ENCODE assay signal across 24 mouse cellular contexts in the genomic region with DNA sequence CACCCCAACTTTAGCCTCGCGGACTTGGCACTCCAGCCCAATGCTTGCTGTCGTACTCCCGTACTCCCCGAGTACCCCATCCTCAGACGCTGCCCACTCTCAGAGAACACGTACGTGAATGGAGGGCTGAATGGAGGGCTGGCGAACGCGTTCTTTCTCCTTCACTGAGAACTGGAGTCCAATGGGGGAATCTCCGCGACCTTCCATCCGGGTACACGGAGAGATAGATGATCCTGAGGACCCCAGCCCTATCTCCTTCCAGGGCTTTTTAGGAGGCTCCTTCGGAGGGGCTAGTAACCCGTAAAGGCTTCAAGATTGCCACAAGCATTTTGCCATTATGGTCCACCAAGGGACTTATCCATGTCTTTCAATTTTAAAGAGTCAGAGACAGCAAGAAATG. TPM values are rescaled to one million over a fixed set of nuclear protein-coding genes. Genes with fewer than 3 reads are reported as not detected.
"Had no signal": no experiment of that assay in that cellular context is flagged by ENCODE, and none has a peak within 500 bp of the region (broad histone marks: within the 10 kb centered on the region; RNA-seq: fewer than 3 reads in every experiment).

No protein-coding gene starts in this region.

- H3K36me3 ChIP-seq: kidney, embryonic 15.5 days; limb, embryonic 13.5 days; liver, embryonic 12.5 days; liver, embryonic 15.5 days; lung, embryonic 15.5 days; midbrain, embryonic 12.5 days; neural tube, embryonic 13.5 days had no signal

- DNase-seq: kidney, adult 11 months; kidney, adult 8-10 months; kidney, postnatal 10 days; kidney, postnatal 36 days; layer of hippocampus, postnatal 36 days; liver; lung, adult 18-20 months; lung, postnatal 10 days; lung, postnatal 36 days; thymus, postnatal 25 days had no signal

- H3K9ac ChIP-seq: kidney, embryonic 15.5 days; limb, embryonic 13.5 days; liver, embryonic 12.5 days; liver, embryonic 15.5 days; lung, embryonic 15.5 days; midbrain, embryonic 12.5 days; neural tube, embryonic 13.5 days had no signal

- ATAC-seq: liver, embryonic 12.5 days had no signal

- H3K4me3 ChIP-seq: kidney, embryonic 15.5 days; left cerebral cortex, adult 2 months; limb, embryonic 13.5 days; liver, embryonic 12.5 days; liver, embryonic 15.5 days; lung, embryonic 15.5 days; megakaryocyte, embryonic 14.5 days; midbrain, embryonic 12.5 days; neural tube, embryonic 13.5 days had no signal

- H3K4me2 ChIP-seq: kidney, embryonic 15.5 days; limb, embryonic 13.5 days; liver, embryonic 12.5 days; liver, embryonic 15.5 days; lung, embryonic 15.5 days; midbrain, embryonic 12.5 days; neural tube, embryonic 13.5 days had no signal

- H3K27ac ChIP-seq: kidney, embryonic 15.5 days; left cerebral cortex, adult 2 months; limb, embryonic 13.5 days; liver, embryonic 12.5 days; liver, embryonic 15.5 days; lung, embryonic 15.5 days; midbrain, embryonic 12.5 days; neural tube, embryonic 13.5 days; stomach, postnatal 0 days had no signal

- H3K4me1 ChIP-seq: limb, embryonic 13.5 days; liver, embryonic 12.5 days; liver, embryonic 15.5 days; lung, embryonic 15.5 days; midbrain, embryonic 12.5 days; neural tube, embryonic 13.5 days had no signal

- H3K9me3 ChIP-seq: kidney, embryonic 15.5 days; limb, embryonic 13.5 days; liver, embryonic 12.5 days; liver, embryonic 15.5 days; lung, embryonic 15.5 days; midbrain, embryonic 12.5 days; neural tube, embryonic 13.5 days had no signal

RNA-seq across cellular contexts. Expression of gene Hoxb13, which starts 18.6 kb away (rescaled TPM):
- polyA plus RNA-seq: limb, embryonic 13.5 days; liver, embryonic 12.5 days; liver, embryonic 15.5 days; lung, embryonic 15.5 days; midbrain, embryonic 12.5 days; midbrain, postnatal 0 days; neural tube, embryonic 13.5 days; spleen, adult 2 months; stomach, embryonic 14.5 days; stomach, postnatal 0 days had no signal

RNA-seq across cellular contexts. Expression of gene Ttll6, which starts 41.9 kb away (rescaled TPM):
- polyA plus RNA-seq: kidney, embryonic 15.5 days; limb, embryonic 13.5 days; liver, embryonic 12.5 days; liver, embryonic 15.5 days; midbrain, embryonic 12.5 days; neural tube, embryonic 13.5 days; small intestine, adult 2 months; spleen, adult 2 months had no signal
